Mouse (Mus musculus) embryonic facial prominence, embryonic 10.5 days (tissue): ENCODE results near the gene Mpv17l2. TPM values are rescaled to one million over a fixed set of nuclear protein-coding genes. Genes with fewer than 3 reads are reported as not detected.

Source experiments
- DNase-seq: peaks from one replicate; pipeline ENCODE4 v3.0.0-alpha.2; 2017; ENCODE audit warnings: low spot score
- H3K27ac ChIP-seq: fragments of 300-500 bp; sonication (generic); replicated peaks from 2 replicates; pipeline ENCODE4 v1.5.1; 2016; ENCODE audit warnings: mild to moderate bottlenecking
- H3K27me3 ChIP-seq: fragments of 300-500 bp; sonication (generic); replicated peaks from 2 replicates; pipeline ENCODE4 v1.6.1; 2016; ENCODE audit warnings: low read depth, mild to moderate bottlenecking; ENCODE audit not compliant: poor library complexity, severe bottlenecking
- H3K36me3 ChIP-seq: fragments of 300-500 bp; sonication (generic); replicated peaks from 2 replicates; pipeline ENCODE4 v1.6.1; 2016; ENCODE audit warnings: mild to moderate bottlenecking, moderate library complexity
- H3K4me1 ChIP-seq: fragments of 300-500 bp; sonication (generic); 2 replicates; pipeline ENCODE4 v1.6.1; 2016
- H3K4me3 ChIP-seq: fragments of 300-500 bp; sonication (generic); 2 replicates; pipeline ENCODE4 v1.5.1; 2016; ENCODE audit warnings: mild to moderate bottlenecking, moderate library complexity
- H3K9me3 ChIP-seq: fragments of 300-500 bp; sonication (generic); 2 replicates; pipeline ENCODE4 v1.6.1; 2016; ENCODE audit warnings: mild to moderate bottlenecking
- WGBS: fragments of 180-500 bp; shearing (Covaris S2); methylation state at CpG from one replicate; pipeline ENCODE4 v1.1.7; 2016; 5-methylcytosine and 5-hydroxymethylcytosine counted together
- polyA plus RNA-seq: library from polyadenylated mRNA; unstranded; fragments of >200 nt; fragmentation: Nextera tagmentation; extraction: Ambion mirVana; gene quantifications from 2 replicates; pipeline ENCODE4 v1.2.1, GENCODE M21; 2016

The Mpv17l2 gene
- polyA plus RNA-seq, 1 experiment from 2014 or later, result 34.5 TPM

GRCm38 (mm10) chr8:70760350-70760749 lies 396 bp downstream of the Mpv17l2 start:
- Histone ChIP-seq H3K9me3 (no peaks in the 10 kb centered on the region), H3K4me3 (peak overlapping the region; percentile 80), H3K27me3 (peaks cover 19% of the 10 kb centered on the region), H3K4me1 (peaks cover 41% of the 10 kb centered on the region), H3K27ac (peak overlapping the region; percentile 81), H3K36me3 (peaks cover 29% of the 10 kb centered on the region)
- DNase-seq, result peak; percentile 37
- WGBS, result 1% methylated on average over 22 of the region's 22 CpGs

DNA sequence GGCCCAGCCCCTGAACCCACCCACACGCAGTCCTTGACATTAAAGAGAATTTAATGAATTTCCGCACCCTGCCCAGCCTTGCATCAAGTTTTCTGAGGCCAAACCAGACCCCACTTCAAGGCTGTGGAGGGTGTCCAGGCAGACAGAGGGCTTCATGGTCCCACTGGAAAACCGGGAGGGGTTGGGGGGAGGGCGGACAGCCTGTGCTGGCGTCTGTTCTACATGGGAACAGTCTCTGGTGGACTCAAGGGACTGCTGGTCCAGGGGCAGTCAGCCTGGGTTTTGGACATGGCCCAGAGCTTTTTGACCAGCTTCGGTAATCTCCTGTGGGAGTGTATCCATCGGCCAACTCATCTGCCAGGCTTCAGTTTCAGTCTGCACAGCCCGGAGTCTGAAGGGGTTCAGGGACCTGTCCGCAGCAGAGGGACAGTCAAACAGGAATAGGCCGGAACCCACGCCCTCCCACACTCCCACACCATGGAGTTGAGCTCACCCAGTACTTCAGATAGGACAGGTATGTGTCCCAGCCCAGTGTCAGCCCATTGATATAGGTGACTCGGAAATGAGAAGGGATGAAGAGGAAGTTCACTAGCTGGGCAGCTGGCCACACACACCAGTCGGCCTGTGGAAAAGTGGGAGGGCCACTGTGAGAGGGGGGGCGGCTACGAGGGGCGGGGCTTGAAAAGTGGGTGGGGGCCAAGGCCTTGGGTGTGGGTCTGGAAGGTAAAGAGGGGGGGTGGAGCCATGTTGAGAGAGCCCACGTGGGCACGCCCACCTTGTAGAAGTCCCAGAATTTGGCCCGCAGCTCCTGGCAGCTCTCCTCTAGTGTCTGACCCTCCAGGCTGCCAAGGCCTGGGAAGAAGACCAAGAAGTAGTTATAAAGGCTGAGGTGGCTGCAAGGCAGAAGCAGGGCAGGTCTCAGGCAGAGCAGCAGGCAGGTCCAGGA lies 1.9 kb downstream of the Mpv17l2 start:
- no peak for DNase-seq
- Histone ChIP-seq H3K36me3 (peaks cover 29% of the 10 kb centered on the region), H3K9me3 (no peaks in the 10 kb centered on the region), H3K27ac (no peak overlapping the region), H3K4me3 (0 out of 2 replicates have a peak overlapping the region, but pooled peaks have one; percentile 1), H3K27me3 (peaks cover 19% of the 10 kb centered on the region), H3K4me1 (peaks cover 53% of the 10 kb centered on the region)
- WGBS, result 70% methylated on average over 19 of the region's 19 CpGs

GRCm38 (mm10) chr8:70758308-70758615 lies 2.5 kb downstream of the Mpv17l2 start:
- H3K4me1 ChIP-seq, result peaks cover 58% of the 10 kb centered on the region
- H3K27me3 ChIP-seq, result peaks cover 19% of the 10 kb centered on the region
- no peak overlapping the region for H3K27ac ChIP-seq
- DNase-seq, result no peak
- H3K4me3 ChIP-seq, result peak overlapping the region; percentile 3; the same call in 1 of the 2 replicates
- 85% methylated on average over 7 of the region's 7 CpGs for WGBS
- H3K9me3 ChIP-seq, result no peaks in the 10 kb centered on the region
- peaks cover 29% of the 10 kb centered on the region for H3K36me3 ChIP-seq

DNA sequence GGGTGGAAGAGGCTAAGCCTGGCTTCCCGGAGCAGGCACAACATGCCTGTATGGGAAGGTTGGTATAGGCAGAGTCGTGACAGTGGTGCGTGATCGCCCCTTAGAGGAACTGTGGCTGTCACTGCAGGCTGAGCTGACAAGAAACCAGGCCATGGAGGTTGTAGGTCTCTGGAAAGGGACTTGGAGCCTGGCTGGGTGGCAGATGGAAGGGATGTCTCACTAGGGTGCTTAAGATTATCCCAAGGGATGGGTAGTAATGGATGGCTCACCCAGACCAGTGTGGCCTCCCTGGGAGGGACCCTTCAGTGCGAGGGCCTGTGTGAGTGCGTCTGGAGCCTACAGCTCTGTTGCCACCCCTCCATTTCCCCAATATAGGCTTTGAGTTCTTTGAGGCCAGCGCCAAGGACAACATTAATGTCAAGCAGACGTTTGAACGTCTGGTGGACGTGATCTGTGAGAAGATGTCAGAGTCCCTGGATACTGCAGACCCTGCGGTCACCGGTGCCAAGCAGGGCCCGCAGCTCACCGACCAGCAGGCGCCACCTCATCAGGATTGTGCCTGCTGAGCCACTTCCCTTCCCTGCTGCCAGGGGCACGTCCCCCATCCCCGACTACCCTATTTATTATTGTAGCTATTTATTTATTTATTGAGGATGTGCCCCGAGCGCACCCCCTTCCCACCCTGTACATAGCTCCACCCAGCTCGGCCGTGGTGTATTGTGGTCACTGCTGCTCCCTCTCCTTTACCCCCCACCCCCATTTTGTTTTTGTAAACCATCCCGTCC lies 3.0 kb downstream of the Mpv17l2 start:
- WGBS, result 71% methylated on average over 22 of the region's 22 CpGs
- H3K9me3 ChIP-seq, result no peaks in the 10 kb centered on the region
- H3K27ac ChIP-seq, result no peak overlapping the region
- H3K27me3 ChIP-seq, result peaks cover 19% of the 10 kb centered on the region
- H3K4me1 ChIP-seq, result peaks cover 64% of the 10 kb centered on the region
- peak; percentile 48 for DNase-seq
- H3K36me3 ChIP-seq, result peaks cover 29% of the 10 kb centered on the region
- H3K4me3 ChIP-seq, result peak overlapping the region; percentile 3; the same call in 1 of the 2 replicates

DNA sequence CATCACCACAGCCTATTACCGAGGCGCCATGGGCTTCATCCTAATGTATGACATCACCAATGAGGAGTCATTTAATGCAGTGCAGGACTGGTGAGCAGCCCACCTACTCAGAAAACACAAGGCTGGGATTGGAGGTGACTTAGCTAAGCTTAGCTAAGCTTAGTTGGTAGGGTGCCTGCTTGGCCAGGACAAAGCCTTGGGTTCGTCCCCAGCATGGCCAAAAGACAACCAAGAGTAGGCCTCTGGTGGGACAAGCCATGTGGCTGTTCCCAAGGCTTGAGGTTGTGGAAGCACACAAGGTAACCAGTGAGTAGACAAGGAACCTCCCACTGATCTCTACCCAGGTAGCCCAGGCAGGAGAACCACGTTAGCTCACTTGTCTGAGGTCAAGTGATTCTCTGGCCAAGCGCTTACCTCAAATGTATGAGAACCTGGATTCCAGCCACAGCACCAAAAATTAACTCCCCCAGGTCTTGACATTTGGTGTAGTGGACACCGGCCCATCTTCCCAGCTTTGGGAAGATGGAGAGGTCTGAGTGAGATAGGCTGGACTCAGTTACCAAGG lies 4.2 kb downstream of the Mpv17l2 start:
- Histone ChIP-seq H3K27me3 (peaks cover 19% of the 10 kb centered on the region), H3K9me3 (no peaks in the 10 kb centered on the region), H3K36me3 (peaks cover 29% of the 10 kb centered on the region), H3K4me1 (peaks cover 68% of the 10 kb centered on the region), H3K4me3 (no peak overlapping the region), H3K27ac (no peak overlapping the region)
- WGBS, result 90% methylated on average over 6 of the region's 6 CpGs
- no peak for DNase-seq

- no peaks in the 10 kb centered on the region for H3K9me3 ChIP-seq
- no peak for DNase-seq
- H3K36me3 ChIP-seq, result peaks cover 29% of the 10 kb centered on the region
- H3K27me3 ChIP-seq, result peaks cover 19% of the 10 kb centered on the region
- 86% methylated on average over 24 of the region's 24 CpGs for WGBS
- H3K4me1 ChIP-seq, result peaks cover 62% of the 10 kb centered on the region
- H3K4me3 ChIP-seq, result peak overlapping the region; percentile 83; the same call in 1 of the 2 replicates
- H3K27ac ChIP-seq, result no peak overlapping the region
Observed at GRCm38 (mm10) chr8:70755661-70756475, 4.9 kb downstream of the Mpv17l2 start.

GRCm38 (mm10) chr8:70754871-70755660 lies 5.7 kb downstream of the Mpv17l2 start:
- Histone ChIP-seq H3K27me3 (peaks cover 22% of the 10 kb centered on the region), H3K4me3 (peak overlapping the region; percentile 83), H3K36me3 (peaks cover 29% of the 10 kb centered on the region), H3K4me1 (peaks cover 55% of the 10 kb centered on the region), H3K27ac (peak overlapping the region; percentile 82), H3K9me3 (no peaks in the 10 kb centered on the region)
- no peak for DNase-seq
- WGBS, result 17% methylated on average over 50 of the region's 50 CpGs

- peak; percentile 97 for DNase-seq
- no peaks in the 10 kb centered on the region for H3K9me3 ChIP-seq
- H3K4me3 ChIP-seq, result peak within 1 kb of the TSS; percentile 83
- peaks cover 29% of the 10 kb centered on the region for H3K36me3 ChIP-seq
- H3K27me3 ChIP-seq, result peaks cover 30% of the 10 kb centered on the region
- 9% methylated on average over 37 of the region's 37 CpGs for WGBS
- H3K27ac ChIP-seq, result peak within 1 kb of the TSS; percentile 82
- H3K4me1 ChIP-seq, result peaks cover 47% of the 10 kb centered on the region
Observed at GRCm38 (mm10) chr8:70754043-70754870, 6.5 kb downstream of the Mpv17l2 start, which contains the start of gene Rab3a. Rab3a (plus strand) TSS chr8:70754679.

DNA sequence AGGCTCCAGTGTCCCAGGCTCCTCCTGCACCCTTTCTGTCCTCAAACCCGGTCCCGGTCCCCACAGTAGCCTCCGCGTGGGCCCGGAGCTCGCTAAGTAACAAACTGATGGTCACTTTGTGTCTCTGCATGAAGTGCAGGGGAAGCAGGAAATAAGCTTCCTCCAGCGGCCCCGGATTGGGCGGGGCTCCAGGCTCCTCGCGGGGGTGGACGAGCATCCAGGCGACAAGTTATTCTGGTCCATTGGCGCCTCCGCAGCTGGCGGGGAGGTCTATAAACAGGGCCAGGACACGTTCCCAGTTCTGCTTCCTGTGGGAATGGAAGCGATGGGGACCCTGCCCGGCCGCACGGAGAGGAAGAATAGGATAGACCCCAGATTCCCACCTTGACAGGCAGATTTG lies 7.6 kb downstream of the Mpv17l2 start:
- no peaks in the 10 kb centered on the region for H3K9me3 ChIP-seq
- 25% methylated on average over 21 of the region's 21 CpGs for WGBS
- peaks cover 21% of the 10 kb centered on the region for H3K36me3 ChIP-seq
- H3K4me3 ChIP-seq, result peak overlapping the region; percentile 38
- H3K4me1 ChIP-seq, result peaks cover 39% of the 10 kb centered on the region
- DNase-seq, result peak; percentile 57
- H3K27me3 ChIP-seq, result peaks cover 41% of the 10 kb centered on the region
- peak overlapping the region; percentile 78 for H3K27ac ChIP-seq

DNA sequence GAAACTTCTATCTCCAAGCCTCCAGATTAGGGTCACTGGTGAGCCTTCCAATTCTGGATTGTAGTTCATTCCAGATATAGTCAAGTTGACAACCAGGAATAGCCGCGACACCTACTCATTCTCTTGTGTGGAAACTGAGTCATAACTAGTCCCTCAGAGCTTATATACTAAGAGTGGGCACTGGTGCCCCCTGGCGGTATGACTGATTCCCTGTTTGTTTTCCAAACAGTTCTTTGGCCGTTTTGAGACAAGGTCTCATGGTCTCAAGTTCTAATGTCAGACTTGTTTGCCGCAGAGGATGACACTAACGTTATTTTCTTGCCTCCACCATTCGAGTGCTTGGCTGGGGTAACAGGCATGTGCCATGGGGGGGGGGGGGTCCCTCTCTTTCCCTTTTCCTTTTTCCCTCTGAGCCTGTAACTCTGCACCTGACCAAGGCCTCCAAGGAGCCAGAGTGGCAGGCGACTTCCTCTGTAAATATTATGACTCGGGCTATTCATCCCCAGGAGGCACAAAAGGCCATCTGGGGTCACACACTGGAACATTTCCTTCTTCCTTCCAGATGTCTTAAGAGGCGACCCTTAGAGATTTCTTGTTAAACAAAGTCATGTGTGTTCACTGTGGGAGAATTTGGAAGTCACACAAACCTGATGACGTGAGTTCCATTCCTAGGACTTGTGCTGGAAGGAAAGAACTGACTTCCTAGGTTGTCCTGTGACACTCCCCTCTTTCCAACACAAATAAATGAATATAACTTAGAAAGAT lies 8.6 kb downstream of the Mpv17l2 start:
- Histone ChIP-seq H3K27me3 (peaks cover 51% of the 10 kb centered on the region), H3K9me3 (no peaks in the 10 kb centered on the region), H3K36me3 (peaks cover 12% of the 10 kb centered on the region), H3K4me1 (peaks cover 39% of the 10 kb centered on the region), H3K27ac (peak overlapping the region; percentile 78; the same call in 1 of the 2 replicates), H3K4me3 (peak overlapping the region; percentile 38; the same call in 1 of the 2 replicates)
- WGBS, result 24% methylated on average over 11 of the region's 11 CpGs
- DNase-seq, result peak; percentile 72
